Mouse (Mus musculus) liver, embryonic 12.5 days (tissue): ENCODE data around the gene Lrp6. TPM values are rescaled to one million over a fixed set of nuclear protein-coding genes. Genes with fewer than 3 reads are reported as not detected.
A peak's percentile ranks its signal among the peaks of the same experiment; 100 is the strongest.

ENCODE experiments used
- ATAC-seq: fragments of 200-750 bp; cut with Nextera tagmentation; 2 replicates; pipeline ENCODE4 v1.8.0; 2017; ENCODE audit warnings: moderate number of reproducible peaks, mild to moderate bottlenecking, moderate library complexity
- H3K27ac ChIP-seq: fragments of 300-500 bp; sonication (generic); 2 replicates; pipeline ENCODE4 v1.5.1; 2016; ENCODE audit warnings: mild to moderate bottlenecking
- H3K27me3 ChIP-seq: fragments of 300-500 bp; sonication (generic); replicated peaks from 2 replicates; pipeline ENCODE4 v1.6.1; 2016; ENCODE audit warnings: mild to moderate bottlenecking, moderate library complexity
- H3K36me3 ChIP-seq: fragments of 300-500 bp; sonication (generic); 2 replicates; pipeline ENCODE4 v1.6.1; 2016; ENCODE audit warnings: mild to moderate bottlenecking, moderate library complexity
- H3K4me1 ChIP-seq: fragments of 300-500 bp; sonication (generic); 2 replicates; pipeline ENCODE4 v1.6.1; 2016
- H3K4me2 ChIP-seq: fragments of 300-500 bp; sonication (generic); 2 replicates; pipeline ENCODE4 v1.6.1; 2016; ENCODE audit warnings: mild to moderate bottlenecking, moderate library complexity
- H3K4me3 ChIP-seq: fragments of 300-500 bp; sonication (generic); 2 replicates; pipeline ENCODE4 v1.5.1; 2016; ENCODE audit warnings: mild to moderate bottlenecking, moderate library complexity
- H3K9ac ChIP-seq: fragments of 300-500 bp; sonication (generic); 2 replicates; pipeline ENCODE4 v1.6.1; 2016; ENCODE audit warnings: mild to moderate bottlenecking, moderate library complexity
- H3K9me3 ChIP-seq: fragments of 300-500 bp; sonication (generic); replicated peaks from 2 replicates; pipeline ENCODE4 v1.6.1; 2016; ENCODE audit warnings: mild to moderate bottlenecking, moderate library complexity
- WGBS: fragments of 180-500 bp; shearing (Covaris S2); methylation state at CpG from one replicate; pipeline ENCODE4 v1.1.7; 2016; ENCODE audit not compliant: insufficient replicate concordance; 5-methylcytosine and 5-hydroxymethylcytosine counted together
- polyA plus RNA-seq: library from polyadenylated mRNA; unstranded; fragments of >200 nt; fragmentation: Nextera tagmentation; extraction: Ambion mirVana; gene quantifications from 2 replicates; pipeline ENCODE4 v1.2.1, GENCODE M21; 2016

Gene Lrp6
- polyA plus RNA-seq, 1 experiment from 2014 or later, result 13.1 TPM

GRCm38 (mm10) chr6:134442219-134442618, 124.5 kb downstream of the Lrp6 start:
- ATAC-seq, result no peak
- H3K27ac ChIP-seq, result no peak overlapping the region

GRCm38 (mm10) chr6:134441716-134442115, 125.0 kb downstream of the Lrp6 start:
- peaks cover 16% of the 10 kb centered on the region for H3K36me3 ChIP-seq
- no peak overlapping the region for H3K9ac ChIP-seq
- no peaks in the 10 kb centered on the region; the same call in 1 of the 2 replicates for H3K27me3 ChIP-seq
- no peak overlapping the region for H3K27ac ChIP-seq
- WGBS, result 70% methylated on average over 3 of the region's 3 CpGs
- H3K9me3 ChIP-seq, result no peaks in the 10 kb centered on the region
- H3K4me3 ChIP-seq, result no peak overlapping the region
- H3K4me1 ChIP-seq, result peaks cover 6% of the 10 kb centered on the region
- no peak for ATAC-seq
- H3K4me2 ChIP-seq, result no peak overlapping the region

More at GRCm38 (mm10) chr6:134442219-134442618, 124.5 kb downstream of the Lrp6 start:
- H3K36me3 ChIP-seq, result peaks cover 16% of the 10 kb centered on the region
- H3K4me2 ChIP-seq, result no peak overlapping the region
- 68% methylated on average over 5 of the region's 5 CpGs for WGBS
- H3K9ac ChIP-seq, result no peak overlapping the region
- no peaks in the 10 kb centered on the region; the same call in 1 of the 2 replicates for H3K27me3 ChIP-seq
- H3K4me3 ChIP-seq, result no peak overlapping the region
- no peaks in the 10 kb centered on the region for H3K9me3 ChIP-seq
- peaks cover 6% of the 10 kb centered on the region for H3K4me1 ChIP-seq

GRCm38 (mm10) chr6:134440023-134440422, 126.7 kb downstream of the Lrp6 start:
- H3K4me1 ChIP-seq, result peaks cover 6% of the 10 kb centered on the region
- H3K9ac ChIP-seq, result no peak overlapping the region
- H3K36me3 ChIP-seq, result peaks cover 5% of the 10 kb centered on the region
- H3K4me2 ChIP-seq, result no peak overlapping the region; the same call in 1 of the 2 replicates
- no peaks in the 10 kb centered on the region; the same call in 1 of the 2 replicates for H3K27me3 ChIP-seq
- whole genome bisulfite sequencing, result 65% methylated on average over 10 of the region's 10 CpGs
- no peak overlapping the region for H3K4me3 ChIP-seq
- H3K9me3 ChIP-seq, result no peaks in the 10 kb centered on the region
- no peak overlapping the region for H3K27ac ChIP-seq
- no peak for ATAC-seq

- peaks cover 6% of the 10 kb centered on the region for H3K4me1 ChIP-seq
- H3K27ac ChIP-seq, result no peak overlapping the region
- ATAC-seq, result no peak
- H3K4me3 ChIP-seq, result no peak overlapping the region
- no peaks in the 10 kb centered on the region for H3K9me3 ChIP-seq
- H3K36me3 ChIP-seq, result peaks cover under 1% of the 10 kb centered on the region; the same call in 1 of the 2 replicates
- H3K4me2 ChIP-seq, result peak overlapping the region; percentile 5; the same call in 1 of the 2 replicates
- no peak overlapping the region for H3K9ac ChIP-seq
- WGBS, result 61% methylated on average over 23 of the region's 23 CpGs
- no peaks in the 10 kb centered on the region; the same call in 1 of the 2 replicates for H3K27me3 ChIP-seq
Measured at GRCm38 (mm10) chr6:134439401-134440021, 127.3 kb downstream of the Lrp6 start.

- no peak overlapping the region for H3K9ac ChIP-seq
- no peak overlapping the region for H3K4me3 ChIP-seq
- peaks cover 3% of the 10 kb centered on the region; the same call in 1 of the 2 replicates for H3K27me3 ChIP-seq
- no peaks in the 10 kb centered on the region for H3K9me3 ChIP-seq
- ATAC-seq, result 0 out of 2 replicates have a peak, but pooled peaks have one; percentile 13
- WGBS, result 51% methylated on average over 5 of the region's 5 CpGs
- no peak overlapping the region for H3K4me2 ChIP-seq
- H3K36me3 ChIP-seq, result no peaks in the 10 kb centered on the region
- no peak overlapping the region for H3K27ac ChIP-seq
- no peaks in the 10 kb centered on the region for H3K4me1 ChIP-seq
Measured at GRCm38 (mm10) chr6:134436955-134437354, 129.8 kb downstream of the Lrp6 start.

- ATAC-seq, result no peak
- 0 out of 2 replicates have a peak, but pooled peaks cover 3% of the 10 kb centered on the region for H3K27me3 ChIP-seq
- H3K9me3 ChIP-seq, result no peaks in the 10 kb centered on the region
- WGBS, result 68% methylated on average over 9 of the region's 9 CpGs
- H3K4me1 ChIP-seq, result no peaks in the 10 kb centered on the region
- H3K36me3 ChIP-seq, result no peaks in the 10 kb centered on the region
- no peak overlapping the region for H3K4me2 ChIP-seq
- no peak overlapping the region for H3K27ac ChIP-seq
- H3K9ac ChIP-seq, result no peak overlapping the region
- H3K4me3 ChIP-seq, result no peak overlapping the region
Measured at GRCm38 (mm10) chr6:134434866-134435390, 131.8 kb downstream of the Lrp6 start.

GRCm38 (mm10) chr6:134434044-134434443, 132.7 kb downstream of the Lrp6 start:
- no peak overlapping the region for H3K4me3 ChIP-seq
- WGBS, result 68% methylated on average over 6 of the region's 6 CpGs
- H3K4me2 ChIP-seq, result no peak overlapping the region
- 0 out of 2 replicates have a peak, but pooled peaks cover 3% of the 10 kb centered on the region for H3K27me3 ChIP-seq
- H3K27ac ChIP-seq, result no peak overlapping the region
- H3K4me1 ChIP-seq, result no peaks in the 10 kb centered on the region
- no peaks in the 10 kb centered on the region for H3K9me3 ChIP-seq
- no peaks in the 10 kb centered on the region for H3K36me3 ChIP-seq
- no peak overlapping the region for H3K9ac ChIP-seq
- no peak for ATAC-seq

GRCm38 (mm10) chr6:134433281-134433680, 133.5 kb downstream of the Lrp6 start:
- no peaks in the 10 kb centered on the region for H3K36me3 ChIP-seq
- H3K4me3 ChIP-seq, result no peak overlapping the region
- no peak overlapping the region for H3K4me2 ChIP-seq
- H3K4me1 ChIP-seq, result no peaks in the 10 kb centered on the region
- H3K27me3 ChIP-seq, result 0 out of 2 replicates have a peak, but pooled peaks cover 3% of the 10 kb centered on the region
- no peak overlapping the region for H3K9ac ChIP-seq
- ATAC-seq, result no peak
- H3K9me3 ChIP-seq, result no peaks in the 10 kb centered on the region
- WGBS, result 73% methylated on average over 3 of the region's 3 CpGs
- H3K27ac ChIP-seq, result no peak overlapping the region

GRCm38 (mm10) chr6:134431583-134431982, 135.2 kb downstream of the Lrp6 start:
- H3K4me3 ChIP-seq, result no peak overlapping the region
- no peaks in the 10 kb centered on the region for H3K36me3 ChIP-seq
- no peak for ATAC-seq
- 0 out of 2 replicates have a peak, but pooled peaks cover 3% of the 10 kb centered on the region for H3K27me3 ChIP-seq
- no peak overlapping the region for H3K9ac ChIP-seq
- no peak overlapping the region for H3K27ac ChIP-seq
- 53% methylated on average over 4 of the region's 4 CpGs for WGBS
- no peak overlapping the region for H3K4me2 ChIP-seq
- no peaks in the 10 kb centered on the region for H3K4me1 ChIP-seq
- H3K9me3 ChIP-seq, result no peaks in the 10 kb centered on the region

- Histone ChIP-seq H3K27ac (no peak overlapping the region), H3K27me3 (0 out of 2 replicates have a peak, but pooled peaks cover 3% of the 10 kb centered on the region), H3K36me3 (no peaks in the 10 kb centered on the region), H3K4me3 (no peak overlapping the region), H3K4me2 (no peak overlapping the region), H3K9me3 (no peaks in the 10 kb centered on the region), H3K9ac (no peak overlapping the region), H3K4me1 (peaks cover 3% of the 10 kb centered on the region; the same call in 1 of the 2 replicates)
- 63% methylated on average over 9 of the region's 9 CpGs for WGBS
- ATAC-seq, result no peak
Measured at GRCm38 (mm10) chr6:134430161-134430799, 136.5 kb downstream of the Lrp6 start.

GRCm38 (mm10) chr6:134428455-134428854, 138.3 kb downstream of the Lrp6 start:
- 70% methylated on average over 5 of the region's 5 CpGs for WGBS
- ATAC-seq, result no peak
- no peak overlapping the region for H3K9ac ChIP-seq

GRCm38 (mm10) chr6:134427165-134427564, 139.6 kb downstream of the Lrp6 start:
- Histone ChIP-seq H3K9ac (no peak overlapping the region), H3K27me3 (no peaks in the 10 kb centered on the region), H3K36me3 (no peaks in the 10 kb centered on the region), H3K9me3 (no peaks in the 10 kb centered on the region), H3K4me3 (no peak overlapping the region), H3K4me2 (no peak overlapping the region), H3K4me1 (peaks cover 4% of the 10 kb centered on the region; the same call in 1 of the 2 replicates), H3K27ac (no peak overlapping the region)
- 73% methylated on average over 3 of the region's 3 CpGs for WGBS
- no peak for ATAC-seq

More at GRCm38 (mm10) chr6:134428455-134428854, 138.3 kb downstream of the Lrp6 start:
- Histone ChIP-seq H3K36me3 (no peaks in the 10 kb centered on the region), H3K9me3 (no peaks in the 10 kb centered on the region), H3K27me3 (0 out of 2 replicates have a peak, but pooled peaks cover 2% of the 10 kb centered on the region), H3K4me2 (no peak overlapping the region), H3K4me1 (peaks cover 4% of the 10 kb centered on the region; the same call in 1 of the 2 replicates), H3K27ac (no peak overlapping the region), H3K4me3 (no peak overlapping the region)
